Mouse (Mus musculus) limb, embryonic 14.5 days (tissue): Measurements from ENCODE around the gene Atp11c. TPM values are rescaled to one million over a fixed set of nuclear protein-coding genes. Genes with fewer than 3 reads are reported as not detected.
A peak's percentile ranks its signal among the peaks of the same experiment; 100 is the strongest.

Experiments used
- ATAC-seq: fragments of 200-750 bp; cut with Nextera tagmentation; 2 replicates; pipeline ENCODE4 v1.8.0; 2017; ENCODE audit warnings: low read depth, moderate number of reproducible peaks, moderate TSS enrichment; ENCODE audit not compliant: low FRiP score
- DNase-seq: peaks from one replicate; pipeline ENCODE4 v3.0.0-alpha.2; 2015; ENCODE audit warnings: low spot score
- H3K27ac ChIP-seq: fragments of 300-500 bp; sonication (generic); replicated peaks from 2 replicates; pipeline ENCODE4 v1.5.1; 2014; ENCODE audit warnings: low read depth, mild to moderate bottlenecking, low read length, moderate library complexity, mixed read lengths
- H3K27me3 ChIP-seq: fragments of 300-500 bp; sonication (generic); 2 replicates; pipeline ENCODE4 v1.6.1; 2014; ENCODE audit warnings: low read length, mixed read lengths; ENCODE audit not compliant: control insufficient read depth, insufficient read depth
- H3K36me3 ChIP-seq: fragments of 300-500 bp; sonication (generic); 2 replicates; pipeline ENCODE4 v1.6.1; 2014; ENCODE audit warnings: mild to moderate bottlenecking, low read length, moderate library complexity, mixed read lengths; ENCODE audit not compliant: control insufficient read depth, insufficient read depth
- H3K4me1 ChIP-seq: fragments of 300-500 bp; sonication (generic); 2 replicates; pipeline ENCODE4 v1.6.1; 2014; ENCODE audit warnings: antibody characterized with exemption, low read length, mixed read lengths; ENCODE audit not compliant: control insufficient read depth, insufficient read depth
- H3K4me2 ChIP-seq: fragments of 300-500 bp; sonication (generic); replicated peaks from 2 replicates; pipeline ENCODE4 v1.6.1; 2014; ENCODE audit warnings: low read depth, mild to moderate bottlenecking, low read length, moderate library complexity; ENCODE audit not compliant: severe bottlenecking
- H3K4me3 ChIP-seq: fragments of 300-500 bp; sonication (generic); replicated peaks from 2 replicates; pipeline ENCODE4 v1.5.1; 2014; ENCODE audit warnings: low read length
- H3K9ac ChIP-seq: fragments of 300-500 bp; sonication (generic); 2 replicates; pipeline ENCODE4 v1.6.1; 2014; ENCODE audit warnings: mild to moderate bottlenecking, low read depth, low read length, moderate library complexity; ENCODE audit not compliant: severe bottlenecking
- H3K9me3 ChIP-seq: fragments of 300-500 bp; sonication (generic); 2 replicates; pipeline ENCODE4 v1.6.1; 2016; ENCODE audit warnings: low read length; ENCODE audit not compliant: control insufficient read depth
- POLR2A ChIP-seq: fragments of 200-500 bp; IDR thresholded peaks from 2 replicates; pipeline ENCODE4 v1.8.0; 2012; ENCODE audit warnings: inconsistent platforms, mild to moderate bottlenecking, moderate library complexity, borderline replicate concordance; ENCODE audit not compliant: insufficient read depth, insufficient read length; ENCODE audit errors: extremely low read depth
- WGBS: fragments of 180-500 bp; shearing (Covaris S2); extraction: QIAGEN DNeasy Blood & Tissue Kit; methylation state at CpG from one replicate; pipeline ENCODE4 v1.1.7; 2014; 5-methylcytosine and 5-hydroxymethylcytosine counted together
- microRNA counts: library from miRNA; unstranded; fragments of <30 nt; microRNA quantifications from one replicate; lab custom pipeline; 2016
- microRNA-seq: library from miRNA; unstranded; fragments of <30 nt; microRNA quantifications from one replicate; pipeline ENCODE4, GENCODE M21; 2016
- polyA plus RNA-seq, 2 experiments: library from polyadenylated mRNA; depleted of rRNA in 1 of 2; stranded (reverse) in 1 of 2; unstranded in 1 of 2; fragments of >200 nt; fragmentation: Nextera tagmentation in 1 of 2; extraction: Ambion mirVana in 1 of 2; gene quantifications; 2 replicates each; pipeline versions ENCODE4 v1.2.1 to v1.2.3; 2012 to 2014

Gene Atp11c
- polyA plus RNA-seq, 2 experiments = 8.7 to 10.6 TPM

GRCm38 (mm10) chrX:60187726-60188125, 404.8 kb downstream of the Atp11c start:
- Histone ChIP-seq H3K9me3 (no peaks in the 10 kb centered on the region), H3K27ac (no peak overlapping the region), H3K9ac (no peak overlapping the region), H3K4me2 (no peak overlapping the region), H3K27me3 (no peaks in the 10 kb centered on the region), H3K36me3 (no peaks in the 10 kb centered on the region), H3K4me3 (no peak overlapping the region), H3K4me1 (no peaks in the 10 kb centered on the region)
- TF ChIP-seq POLR2A = no peak
- ATAC-seq = no peak
- no peak for DNase-seq
- WGBS = 39% methylated on average over 1 of the region's 1 CpGs

- no peak for TF ChIP-seq POLR2A
- no peak overlapping the region for H3K4me3 ChIP-seq
- H3K4me2 ChIP-seq = no peak overlapping the region
- no peak overlapping the region for H3K27ac ChIP-seq
- no peaks in the 10 kb centered on the region for H3K4me1 ChIP-seq
- 64% methylated on average over 3 of the region's 3 CpGs for WGBS
- no peaks in the 10 kb centered on the region for H3K36me3 ChIP-seq
- H3K9ac ChIP-seq = no peak overlapping the region
- no peaks in the 10 kb centered on the region for H3K27me3 ChIP-seq
- no peak for DNase-seq
- no peak for ATAC-seq
- no peaks in the 10 kb centered on the region for H3K9me3 ChIP-seq
Measured at GRCm38 (mm10) chrX:60182611-60183010, 409.9 kb downstream of the Atp11c start.

- Histone ChIP-seq H3K36me3 (no peaks in the 10 kb centered on the region), H3K4me1 (no peaks in the 10 kb centered on the region), H3K27ac (no peak within 1 kb of the TSS), H3K9me3 (no peaks in the 10 kb centered on the region), H3K4me2 (peak within 1 kb of the TSS; percentile 62), H3K27me3 (no peaks in the 10 kb centered on the region), H3K9ac (0 out of 2 replicates have a peak within 1 kb of the TSS, but pooled peaks have one; percentile 12), H3K4me3 (peak within 1 kb of the TSS; percentile 34)
- no peak for DNase-seq
- 12% methylated on average over 23 of the region's 28 CpGs for WGBS
- no peak for TF ChIP-seq POLR2A
- peak; percentile 26; the same call in 1 of the 2 replicates for ATAC-seq
Measured at GRCm38 (mm10) chrX:60178744-60179458, 413.6 kb downstream of the Atp11c start, which contains the start of gene Mcf2. TSS of gene Mcf2 (minus strand) at chrX:60179089.

GRCm38 (mm10) chrX:60178025-60178743, 414.3 kb downstream of the Atp11c start:
- H3K4me1 ChIP-seq = no peaks in the 10 kb centered on the region
- no peak for DNase-seq
- H3K27me3 ChIP-seq = no peaks in the 10 kb centered on the region
- ATAC-seq = no peak
- H3K36me3 ChIP-seq = no peaks in the 10 kb centered on the region
- no peak overlapping the region for H3K27ac ChIP-seq
- WGBS = 8% methylated on average over 18 of the region's 19 CpGs
- peak overlapping the region; percentile 34 for H3K4me3 ChIP-seq
- H3K9me3 ChIP-seq = no peaks in the 10 kb centered on the region
- 0 out of 2 replicates have a peak overlapping the region, but pooled peaks have one; percentile 12 for H3K9ac ChIP-seq
- no peak for TF ChIP-seq POLR2A
- peak overlapping the region; percentile 62 for H3K4me2 ChIP-seq

MicroRNA genes within 50 kb of the gene (microRNA counts, 519-probe panel; counts per million panel counts)
- microRNA mmu-miR-505 (lab: Ali Mortazavi, UCI) = 1,590 counts per million, percentile 12 among the panel's probes with 10 or more counts

Small RNA genes within 50 kb of the gene (microRNA-seq; reads per million reads assigned to microRNA genes)
- 42.3 reads per million, percentile 34 among the genes with 10 or more reads in this experiment for gene Mir505

Other genes starting within 250 kb of the Atp11c start
- not detected in 2 replicates for gene Gm7073, start 53.4 kb downstream of the Atp11c start, polyA plus RNA-seq (2012; rRNA removed)
- not detected in 2 replicates for gene Gm7073, start 53.4 kb downstream of the Atp11c start, polyA plus RNA-seq (2014; fragmentation: Nextera tagmentation; extraction: Ambion mirVana)